Mouse (Mus musculus) forebrain, embryonic 12.5 days (tissue): Measurements from ENCODE around the gene Klhl35. TPM values are rescaled to one million over a fixed set of nuclear protein-coding genes. Genes with fewer than 3 reads are reported as not detected.

Experiments
- ATAC-seq: fragments of 200-750 bp; cut with Nextera tagmentation; 2 replicates; pipeline ENCODE4 v1.8.0; 2017; ENCODE audit warnings: moderate TSS enrichment; ENCODE audit not compliant: low FRiP score
- H3K27ac ChIP-seq: fragments of 300-500 bp; sonication (generic); 2 replicates; pipeline ENCODE4 v1.5.1; 2016; ENCODE audit warnings: mild to moderate bottlenecking
- H3K27me3 ChIP-seq: fragments of 300-500 bp; sonication (generic); 2 replicates; pipeline ENCODE4 v1.6.1; 2016; ENCODE audit warnings: mild to moderate bottlenecking
- H3K36me3 ChIP-seq: fragments of 300-500 bp; sonication (generic); replicated peaks from 2 replicates; pipeline ENCODE4 v1.6.1; 2016; ENCODE audit warnings: mild to moderate bottlenecking
- H3K4me1 ChIP-seq: fragments of 300-500 bp; sonication (generic); 2 replicates; pipeline ENCODE4 v1.6.1; 2016
- H3K4me2 ChIP-seq: fragments of 300-500 bp; sonication (generic); 2 replicates; pipeline ENCODE4 v1.6.1; 2016; ENCODE audit warnings: mild to moderate bottlenecking, moderate library complexity
- H3K4me3 ChIP-seq: fragments of 300-500 bp; sonication (generic); replicated peaks from 2 replicates; pipeline ENCODE4 v1.5.1; 2016; ENCODE audit warnings: mild to moderate bottlenecking
- H3K9ac ChIP-seq: fragments of 300-500 bp; sonication (generic); 2 replicates; pipeline ENCODE4 v1.6.1; 2016; ENCODE audit warnings: mild to moderate bottlenecking
- H3K9me3 ChIP-seq: fragments of 300-500 bp; sonication (generic); 2 replicates; pipeline ENCODE4 v1.6.1; 2016
- WGBS: fragments of 180-500 bp; shearing (Covaris S2); methylation state at CpG from one replicate; pipeline ENCODE4 v1.1.7; 2016; 5-methylcytosine and 5-hydroxymethylcytosine counted together
- polyA plus RNA-seq: library from polyadenylated mRNA; unstranded; fragments of >200 nt; fragmentation: Nextera tagmentation; extraction: Ambion mirVana; gene quantifications from 2 replicates; pipeline ENCODE4 v1.2.1, GENCODE M21; 2016

Klhl35 gene
- polyA plus RNA-seq, 1 experiment from 2014 or later = 6.8 TPM

GRCm38 (mm10) chr7:99434672-99435250 lies 31.0 kb upstream of the Klhl35 start:
- 10% methylated on average over 12 of the region's 12 CpGs for WGBS

DNA sequence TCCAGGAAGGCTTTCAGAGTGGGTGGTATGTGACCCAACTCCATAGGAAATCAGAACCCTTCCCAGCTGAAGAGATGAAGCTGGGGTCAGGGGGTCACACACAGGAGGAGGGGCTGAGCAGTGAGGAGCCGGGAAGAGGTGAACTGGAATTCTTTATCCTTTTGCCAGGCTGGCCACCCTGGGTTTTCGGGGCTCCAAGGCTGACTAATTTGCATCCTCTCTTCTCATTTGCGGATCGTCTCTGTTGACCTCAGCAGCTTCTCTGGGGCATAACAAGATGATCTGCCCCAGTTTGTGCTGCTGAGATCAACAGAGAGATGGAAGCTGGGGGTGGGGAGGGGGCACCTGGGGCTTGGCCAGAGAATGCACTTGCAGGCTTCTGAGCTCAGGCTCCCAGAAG lies 29.3 kb upstream of the Klhl35 start:
- 0 out of 2 replicates have a peak, but pooled peaks cover 2% of the 10 kb centered on the region for H3K36me3 ChIP-seq
- no peaks in the 10 kb centered on the region for H3K27me3 ChIP-seq
- H3K4me3 ChIP-seq = no peak overlapping the region
- H3K9ac ChIP-seq = no peak overlapping the region
- H3K9me3 ChIP-seq = no peaks in the 10 kb centered on the region
- H3K4me1 ChIP-seq = peaks cover 45% of the 10 kb centered on the region
- 5% methylated on average over 4 of the region's 4 CpGs for WGBS
- no peak overlapping the region for H3K27ac ChIP-seq
- no peak for ATAC-seq
- H3K4me2 ChIP-seq = no peak overlapping the region

More at GRCm38 (mm10) chr7:99434672-99435250, 31.0 kb upstream of the Klhl35 start:
- Histone ChIP-seq H3K4me3 (no peak overlapping the region), H3K9ac (no peak overlapping the region), H3K9me3 (no peaks in the 10 kb centered on the region), H3K27me3 (no peaks in the 10 kb centered on the region), H3K36me3 (0 out of 2 replicates have a peak, but pooled peaks cover 2% of the 10 kb centered on the region), H3K4me2 (no peak overlapping the region), H3K27ac (peak overlapping the region; percentile 53; the same call in 1 of the 2 replicates), H3K4me1 (peaks cover 45% of the 10 kb centered on the region)
- ATAC-seq = no peak

DNA sequence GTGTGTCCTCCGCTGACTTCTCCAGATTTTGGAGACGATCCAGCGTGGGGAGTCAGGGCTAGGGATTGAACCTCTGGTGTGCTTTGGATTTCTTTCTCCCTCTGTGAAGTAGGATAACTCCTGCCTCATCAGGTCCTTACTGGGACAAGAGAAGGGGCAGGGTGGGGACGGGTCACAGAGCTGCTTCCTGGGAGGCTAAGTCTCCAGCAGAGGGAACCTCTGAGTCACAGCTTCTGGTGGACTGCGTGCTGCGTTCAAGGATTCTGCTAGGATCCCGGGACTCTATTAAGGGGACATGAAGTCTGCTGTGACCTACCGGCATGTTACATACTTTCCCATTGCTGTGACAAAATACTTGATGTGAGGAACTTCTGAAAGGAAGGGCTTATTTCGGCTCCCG lies 26.9 kb upstream of the Klhl35 start:
- H3K27me3 ChIP-seq = no peaks in the 10 kb centered on the region
- no peaks in the 10 kb centered on the region for H3K9me3 ChIP-seq
- no peak overlapping the region for H3K9ac ChIP-seq
- no peak overlapping the region for H3K27ac ChIP-seq
- ATAC-seq = no peak
- H3K36me3 ChIP-seq = 0 out of 2 replicates have a peak, but pooled peaks cover 7% of the 10 kb centered on the region
- WGBS = 64% methylated on average over 10 of the region's 10 CpGs
- no peak overlapping the region for H3K4me2 ChIP-seq
- no peak overlapping the region for H3K4me3 ChIP-seq
- H3K4me1 ChIP-seq = peaks cover 33% of the 10 kb centered on the region

GRCm38 (mm10) chr7:99441534-99442072 lies 24.2 kb upstream of the Klhl35 start:
- no peaks in the 10 kb centered on the region for H3K27me3 ChIP-seq
- no peak overlapping the region for H3K4me3 ChIP-seq
- H3K9me3 ChIP-seq = no peaks in the 10 kb centered on the region
- H3K4me2 ChIP-seq = no peak overlapping the region
- no peak; the same call in 1 of the 2 replicates for ATAC-seq
- 0 out of 2 replicates have a peak overlapping the region, but pooled peaks have one; percentile 17 for H3K9ac ChIP-seq
- no peak overlapping the region for H3K27ac ChIP-seq
- peaks cover 26% of the 10 kb centered on the region for H3K4me1 ChIP-seq
- 35% methylated on average over 6 of the region's 6 CpGs for WGBS
- H3K36me3 ChIP-seq = 0 out of 2 replicates have a peak, but pooled peaks cover 10% of the 10 kb centered on the region

DNA sequence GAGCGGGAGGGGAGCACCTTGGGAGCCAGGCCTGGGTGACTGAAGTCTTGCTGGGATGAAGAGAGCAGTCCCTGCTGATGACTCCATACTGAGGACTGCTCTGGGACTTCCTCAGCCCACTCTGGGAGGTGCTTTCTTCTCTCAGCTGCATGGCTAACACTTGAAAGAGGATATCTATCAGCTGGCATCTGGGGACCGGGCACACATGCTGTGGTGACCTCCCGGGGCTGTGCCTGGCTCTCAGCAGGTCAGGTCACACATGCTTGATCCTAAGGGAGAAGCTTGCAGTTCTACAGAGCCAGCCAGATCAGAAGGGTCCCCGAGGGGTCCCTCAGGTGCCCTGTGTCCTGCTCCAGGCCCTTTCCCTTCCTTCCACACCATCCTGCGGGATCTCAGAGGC lies 22.6 kb upstream of the Klhl35 start:
- no peak for ATAC-seq
- H3K9me3 ChIP-seq = no peaks in the 10 kb centered on the region
- H3K4me2 ChIP-seq = no peak overlapping the region
- H3K36me3 ChIP-seq = 0 out of 2 replicates have a peak, but pooled peaks cover 10% of the 10 kb centered on the region
- WGBS = 65% methylated on average over 5 of the region's 5 CpGs
- no peak overlapping the region for H3K4me3 ChIP-seq
- no peak overlapping the region for H3K27ac ChIP-seq
- peaks cover 25% of the 10 kb centered on the region for H3K4me1 ChIP-seq
- H3K9ac ChIP-seq = no peak overlapping the region; the same call in 1 of the 2 replicates
- no peaks in the 10 kb centered on the region for H3K27me3 ChIP-seq

- 0 out of 2 replicates have a peak, but pooled peaks cover 8% of the 10 kb centered on the region for H3K36me3 ChIP-seq
- H3K4me1 ChIP-seq = peaks cover 30% of the 10 kb centered on the region
- H3K27me3 ChIP-seq = no peaks in the 10 kb centered on the region
- 69% methylated on average over 6 of the region's 6 CpGs for WGBS
- H3K4me3 ChIP-seq = no peak overlapping the region
- H3K4me2 ChIP-seq = no peak overlapping the region
- ATAC-seq = no peak
- no peak overlapping the region for H3K27ac ChIP-seq
- H3K9me3 ChIP-seq = no peaks in the 10 kb centered on the region
- H3K9ac ChIP-seq = no peak overlapping the region
Measured at GRCm38 (mm10) chr7:99444012-99444411, 21.8 kb upstream of the Klhl35 start.

DNA sequence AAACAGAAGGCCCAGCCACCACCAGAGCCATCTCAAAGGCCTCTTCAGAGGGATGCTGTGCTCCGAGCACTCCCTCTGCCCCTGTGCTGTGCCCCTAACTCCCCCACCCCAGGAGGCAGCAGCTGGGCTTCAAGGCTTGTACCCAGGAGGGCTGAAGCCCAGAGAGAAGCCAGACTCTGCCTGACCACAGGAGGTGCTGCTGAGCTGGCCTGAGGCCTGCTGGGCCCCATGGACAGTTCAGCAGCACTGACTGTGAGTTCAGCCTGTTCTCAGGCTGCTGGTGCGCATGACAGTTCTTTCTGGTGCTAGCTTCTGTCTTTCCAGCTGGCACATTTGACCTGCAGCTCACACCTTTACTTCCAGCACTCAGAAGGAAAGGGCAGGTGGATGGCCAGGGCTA lies 20.0 kb upstream of the Klhl35 start:
- H3K9ac ChIP-seq = peak overlapping the region; percentile 25; the same call in 1 of the 2 replicates
- 0 out of 2 replicates have a peak, but pooled peaks cover 8% of the 10 kb centered on the region for H3K36me3 ChIP-seq
- ATAC-seq = no peak
- H3K27ac ChIP-seq = no peak overlapping the region; the same call in 1 of the 2 replicates
- H3K9me3 ChIP-seq = no peaks in the 10 kb centered on the region
- no peaks in the 10 kb centered on the region for H3K27me3 ChIP-seq
- no peak overlapping the region for H3K4me3 ChIP-seq
- H3K4me2 ChIP-seq = no peak overlapping the region
- whole genome bisulfite sequencing = 61% methylated on average over 2 of the region's 2 CpGs
- H3K4me1 ChIP-seq = peaks cover 43% of the 10 kb centered on the region

DNA sequence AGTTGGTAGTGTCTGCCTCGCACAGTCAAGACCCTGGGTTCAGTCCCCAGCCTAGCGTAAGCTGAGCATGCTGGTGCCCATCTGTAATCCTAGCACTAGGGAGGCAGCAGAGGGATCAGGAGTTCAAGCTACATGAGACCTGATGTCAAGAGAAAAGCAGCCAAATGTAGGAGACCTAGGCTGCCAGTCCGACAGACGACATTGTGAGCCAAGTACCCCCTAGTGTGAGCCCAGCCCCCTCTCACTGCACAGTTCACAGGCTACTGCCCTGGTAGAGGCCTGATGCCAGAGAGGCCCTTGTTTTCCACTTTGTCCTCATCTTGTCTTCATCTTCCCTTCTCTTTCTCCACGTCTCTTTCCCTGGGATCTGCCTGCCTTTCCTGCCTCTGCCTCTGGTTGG lies 18.5 kb upstream of the Klhl35 start:
- no peaks in the 10 kb centered on the region for H3K9me3 ChIP-seq
- ATAC-seq = no peak
- peaks cover 35% of the 10 kb centered on the region for H3K4me1 ChIP-seq
- no peak overlapping the region for H3K4me3 ChIP-seq
- 50% methylated on average over 5 of the region's 5 CpGs for WGBS
- H3K36me3 ChIP-seq = 0 out of 2 replicates have a peak, but pooled peaks cover 4% of the 10 kb centered on the region
- no peak overlapping the region for H3K9ac ChIP-seq
- no peak overlapping the region for H3K27ac ChIP-seq
- H3K27me3 ChIP-seq = no peaks in the 10 kb centered on the region
- H3K4me2 ChIP-seq = no peak overlapping the region

GRCm38 (mm10) chr7:99448619-99449018 lies 17.2 kb upstream of the Klhl35 start:
- no peaks in the 10 kb centered on the region for H3K27me3 ChIP-seq
- no peak overlapping the region for H3K4me3 ChIP-seq
- WGBS = 75% methylated on average over 5 of the region's 5 CpGs
- no peak overlapping the region for H3K4me2 ChIP-seq
- peaks cover 35% of the 10 kb centered on the region for H3K4me1 ChIP-seq
- H3K27ac ChIP-seq = 0 out of 2 replicates have a peak overlapping the region, but pooled peaks have one; percentile 6
- no peaks in the 10 kb centered on the region for H3K9me3 ChIP-seq
- H3K9ac ChIP-seq = no peak overlapping the region
- H3K36me3 ChIP-seq = 0 out of 2 replicates have a peak, but pooled peaks cover 4% of the 10 kb centered on the region
- ATAC-seq = no peak

DNA sequence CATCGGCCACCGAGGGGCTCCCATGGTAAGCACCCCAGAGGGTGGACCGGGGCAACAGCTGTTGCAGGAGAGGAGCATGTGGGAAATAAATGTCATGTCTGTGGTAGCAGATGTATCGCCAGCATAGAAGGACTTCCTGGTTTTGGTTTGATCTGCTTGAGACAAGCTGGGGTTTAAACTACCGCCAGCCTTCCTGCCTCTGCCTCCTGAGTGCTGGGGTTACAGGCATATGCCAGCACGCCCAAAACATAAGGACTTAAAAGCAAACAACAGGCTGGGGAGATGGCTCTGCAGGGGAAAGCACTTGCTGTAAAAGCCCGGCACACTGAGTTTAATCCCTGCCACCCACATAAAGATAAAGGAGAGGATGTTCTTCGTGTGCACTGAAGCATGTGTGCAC lies 16.7 kb upstream of the Klhl35 start:
- Histone ChIP-seq H3K4me2 (no peak overlapping the region), H3K4me1 (peaks cover 35% of the 10 kb centered on the region), H3K36me3 (0 out of 2 replicates have a peak, but pooled peaks cover 4% of the 10 kb centered on the region), H3K9ac (no peak overlapping the region), H3K4me3 (no peak overlapping the region), H3K27me3 (no peaks in the 10 kb centered on the region), H3K9me3 (no peaks in the 10 kb centered on the region), H3K27ac (0 out of 2 replicates have a peak overlapping the region, but pooled peaks have one; percentile 6)
- WGBS = 54% methylated on average over 8 of the region's 8 CpGs
- ATAC-seq = no peak

DNA sequence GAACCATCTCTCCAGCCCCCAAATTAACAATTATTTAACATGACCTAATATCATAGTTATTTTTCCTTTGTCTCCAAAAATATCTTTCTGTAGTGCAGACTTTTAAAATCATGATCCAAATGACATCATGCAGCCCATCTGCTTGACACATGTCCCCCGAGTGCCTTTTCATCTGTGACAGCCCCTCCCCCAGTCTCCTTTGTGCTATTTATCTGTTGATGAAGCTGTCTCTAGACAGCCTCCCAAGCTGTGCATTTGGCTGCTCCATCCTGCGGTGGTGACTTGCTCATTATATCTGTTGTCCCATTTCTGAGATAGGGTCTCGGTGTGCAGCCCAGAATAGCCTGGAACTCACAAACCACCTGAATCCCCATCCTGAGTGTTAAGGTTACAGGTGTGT lies 16.1 kb upstream of the Klhl35 start:
- 44% methylated on average over 3 of the region's 3 CpGs for WGBS
- 0 out of 2 replicates have a peak, but pooled peaks have one; percentile 5 for ATAC-seq
- H3K27ac ChIP-seq = no peak overlapping the region

DNA sequence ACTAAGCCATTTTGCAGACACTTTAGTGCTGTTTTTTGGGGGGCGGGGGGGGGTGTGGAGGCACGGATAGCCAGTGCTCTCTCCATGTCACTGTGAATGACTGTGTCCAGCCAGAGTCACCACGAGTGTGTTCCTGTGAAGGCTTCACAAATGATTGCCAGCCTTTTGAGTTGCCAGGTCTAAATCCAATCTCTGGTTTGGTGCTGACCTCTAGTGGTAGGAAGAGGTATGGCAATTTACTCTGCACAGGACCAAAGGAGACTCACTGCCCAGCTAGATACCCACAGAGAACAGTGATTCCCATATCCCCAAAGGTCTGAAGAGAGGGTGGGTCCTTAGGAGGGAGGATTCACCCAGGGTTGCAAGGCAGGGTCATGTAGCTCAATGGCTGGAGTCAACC lies 15.1 kb upstream of the Klhl35 start:
- no peak overlapping the region for H3K27ac ChIP-seq
- no peaks in the 10 kb centered on the region for H3K36me3 ChIP-seq
- peaks cover 29% of the 10 kb centered on the region for H3K4me1 ChIP-seq
- no peaks in the 10 kb centered on the region for H3K9me3 ChIP-seq
- no peak overlapping the region for H3K4me2 ChIP-seq
- WGBS = 0% methylated on average over 3 of the region's 3 CpGs
- peak; percentile 55 for ATAC-seq
- no peaks in the 10 kb centered on the region for H3K27me3 ChIP-seq
- no peak overlapping the region for H3K9ac ChIP-seq
- no peak overlapping the region for H3K4me3 ChIP-seq

More for the DNA sequence above, 16.1 kb upstream of the Klhl35 start:
- H3K27me3 ChIP-seq = no peaks in the 10 kb centered on the region
- H3K4me2 ChIP-seq = no peak overlapping the region
- H3K4me1 ChIP-seq = peaks cover 35% of the 10 kb centered on the region
- 0 out of 2 replicates have a peak, but pooled peaks cover under 1% of the 10 kb centered on the region for H3K36me3 ChIP-seq
- no peaks in the 10 kb centered on the region for H3K9me3 ChIP-seq
- no peak overlapping the region for H3K9ac ChIP-seq
- H3K4me3 ChIP-seq = no peak overlapping the region
